Comparison of ENCODE assay signal across 21 mouse cellular contexts in genomic region chr13:60207135-60207601, GRCm38 (mm10). TPM values are rescaled to one million over a fixed set of nuclear protein-coding genes. Genes with fewer than 3 reads are reported as not detected.
A peak's percentile ranks its signal among the peaks of the same experiment; 100 is the strongest.
DNase-seq lines count a peak whose midpoint lies in the region; ATAC-seq and TF ChIP-seq lines count a peak whose summit lies in the region.
"Had no signal": no experiment of that assay in that cellular context is flagged by ENCODE, and none has a peak within 500 bp of the region (broad histone marks: within the 10 kb centered on the region; RNA-seq: fewer than 3 reads in every experiment).

No protein-coding gene starts in this region.

- H3ac ChIP-seq in C2C12 (ENCODE audit: control insufficient read depth, insufficient read length, low read depth): no peak overlapping the region
- no peak overlapping the region for H3ac ChIP-seq in myocyte (ENCODE audit: control insufficient read depth, insufficient read length)

- H3K4me3 ChIP-seq in liver, adult 2 months (ENCODE audit: insufficient read depth, low read depth, low read length): no peak overlapping the region
- H3K4me3 ChIP-seq in liver, postnatal 0 days (ENCODE audit: low read depth, low read length): no peak overlapping the region
- no peak overlapping the region for H3K4me3 ChIP-seq in C2C12 (ENCODE audit: insufficient read depth, poor library complexity, severe bottlenecking)
- H3K4me3 ChIP-seq in myocyte: no peak overlapping the region
- no peak overlapping the region for H3K4me3 ChIP-seq in forebrain, embryonic 10.5 days
- H3K4me3 ChIP-seq: embryonic facial prominence, embryonic 10.5 days; forebrain, embryonic 12.5 days; heart, adult 2 months; hindbrain, embryonic 10.5 days; intestine, embryonic 15.5 days had no signal

- no peaks in the 10 kb centered on the region for H3K4me1 ChIP-seq in liver, adult 2 months (ENCODE audit: control insufficient read depth, insufficient read depth, low read length)
- no peaks in the 10 kb centered on the region for H3K4me1 ChIP-seq in liver, postnatal 0 days (ENCODE audit: insufficient read depth)
- H3K4me1 ChIP-seq in forebrain, embryonic 10.5 days: no peaks in the 10 kb centered on the region
- H3K4me1 ChIP-seq: embryonic facial prominence, embryonic 10.5 days; forebrain, embryonic 12.5 days; hindbrain, embryonic 10.5 days; intestine, embryonic 15.5 days had no signal

- ATAC-seq in liver, postnatal 0 days: no peak
- ATAC-seq: forebrain, postnatal 0 days; intestine, embryonic 15.5 days had no signal

- no peaks in the 10 kb centered on the region for H3K79me3 ChIP-seq in C2C12 (ENCODE audit: low read depth)

- DNase-seq in liver, adult 2 months (ENCODE audit: extremely low read depth, low read depth, low spot score): peak; percentile 3
- no peak for DNase-seq in liver, postnatal 0 days
- DNase-seq in adipocyte (ENCODE audit: low spot score): peak; percentile 30
- DNase-seq in spleen, postnatal 10 days (ENCODE audit: low spot score in 2 of 2): no peak
- DNase-seq in forebrain, embryonic 10.5 days (ENCODE audit: extremely low spot score, low spot score): no peak
- DNase-seq: adrenal gland, postnatal 25 days; cerebellum, adult 2 months; cerebellum, postnatal 10 days; forebrain, postnatal 0 days; gastrocnemius, postnatal 36 days; heart, adult 2 months; kidney, adult 18-20 months had no signal

- no peaks in the 10 kb centered on the region for H3K36me3 ChIP-seq in liver, adult 2 months (ENCODE audit: control insufficient read depth, insufficient read depth, low read length)
- H3K36me3 ChIP-seq in liver, postnatal 0 days (replicated peaks; ENCODE audit: insufficient read depth, low read length): no peaks in the 10 kb centered on the region
- H3K36me3 ChIP-seq in C2C12 (ENCODE audit: control insufficient read depth, insufficient read depth): no peaks in the 10 kb centered on the region
- H3K36me3 ChIP-seq in myocyte (ENCODE audit: control insufficient read depth, insufficient read depth): no peaks in the 10 kb centered on the region
- no peaks in the 10 kb centered on the region for H3K36me3 ChIP-seq in forebrain, embryonic 10.5 days (replicated peaks)
- H3K36me3 ChIP-seq: embryonic facial prominence, embryonic 10.5 days; forebrain, embryonic 12.5 days; hindbrain, embryonic 10.5 days; intestine, embryonic 15.5 days had no signal

- no peak overlapping the region for H3K9ac ChIP-seq in liver, adult 2 months (ENCODE audit: low read depth, low read length)
- no peak overlapping the region for H3K9ac ChIP-seq in liver, postnatal 0 days (replicated peaks)
- H3K9ac ChIP-seq: forebrain, embryonic 12.5 days; forebrain, postnatal 0 days; hindbrain, embryonic 14.5 days; intestine, embryonic 15.5 days had no signal

- TF ChIP-seq CTCF in liver, adult 2 months (IDR thresholded peaks at IDR 0.05; ENCODE audit: low read depth, low read length): no peak
- no peak for TF ChIP-seq CTCF in liver, postnatal 0 days (IDR thresholded peaks at IDR 0.05; ENCODE audit: low read depth)
- TF ChIP-seq CTCF in C2C12 (IDR thresholded peaks at IDR 0.05; ENCODE audit: control insufficient read depth, insufficient read depth, insufficient read length): no peak

- no peaks in the 10 kb centered on the region for H3K27me3 ChIP-seq in liver, adult 2 months (ENCODE audit: control insufficient read depth, insufficient read depth, low read length)
- H3K27me3 ChIP-seq in liver, postnatal 0 days (ENCODE audit: insufficient read depth, low read length): no peaks in the 10 kb centered on the region
- no peaks in the 10 kb centered on the region for H3K27me3 ChIP-seq in C2C12 (ENCODE audit: control insufficient read depth, insufficient read depth, insufficient read length)
- H3K27me3 ChIP-seq in myocyte (ENCODE audit: control insufficient read depth, insufficient read depth, insufficient read length): no peaks in the 10 kb centered on the region
- no peaks in the 10 kb centered on the region for H3K27me3 ChIP-seq in forebrain, embryonic 10.5 days (ENCODE audit: poor library complexity, severe bottlenecking)
- H3K27me3 ChIP-seq: CH12.LX; forebrain, embryonic 12.5 days; intestine, embryonic 15.5 days had no signal

- H3K27ac ChIP-seq in liver, adult 2 months (replicated peaks; ENCODE audit: insufficient read depth, low read depth, low read length): no peak overlapping the region
- H3K27ac ChIP-seq in liver, postnatal 0 days (ENCODE audit: low read depth): no peak overlapping the region
- H3K27ac ChIP-seq in forebrain, embryonic 10.5 days: no peak overlapping the region
- H3K27ac ChIP-seq: embryonic facial prominence, embryonic 10.5 days; forebrain, embryonic 12.5 days; heart, adult 2 months; hindbrain, embryonic 10.5 days; hindbrain, embryonic 14.5 days; intestine, embryonic 15.5 days had no signal

- WGBS in liver, adult 2 months: 81% methylated on average over 6 of the region's 6 CpGs
- WGBS in liver, postnatal 0 days (ENCODE audit: insufficient replicate concordance): 75% methylated on average over 6 of the region's 6 CpGs
- 95% methylated on average over 6 of the region's 6 CpGs for WGBS in forebrain, embryonic 10.5 days

- H3K9me3 ChIP-seq in liver, postnatal 0 days (ENCODE audit: low read length): peaks cover 2% of the 10 kb centered on the region; the same call in 1 of the 2 replicates
- H3K9me3 ChIP-seq in forebrain, embryonic 10.5 days: peaks cover 10% of the 10 kb centered on the region
- H3K9me3 ChIP-seq: intestine, embryonic 15.5 days had no signal

- no peak overlapping the region for H3K4me2 ChIP-seq in liver, postnatal 0 days (ENCODE audit: low read depth, low read length)
- H3K4me2 ChIP-seq in myocyte (ENCODE audit: low read depth): peak overlapping the region; percentile 55
- H3K4me2 ChIP-seq: forebrain, embryonic 12.5 days; heart, embryonic 11.5 days; hindbrain, embryonic 14.5 days; intestine, embryonic 15.5 days had no signal

- no peak for TF ChIP-seq POLR2A in liver, adult 2 months (IDR thresholded peaks at IDR 0.05; ENCODE audit: extremely low read depth, insufficient read depth, low read length)
- no peak for TF ChIP-seq POLR2A in myocyte (IDR thresholded peaks at IDR 0.05; ENCODE audit: insufficient read length, low read depth)

- H3K79me2 ChIP-seq in liver, adult 2 months (ENCODE audit: control insufficient read depth, insufficient read depth, low read length): no peaks in the 10 kb centered on the region
- H3K79me2 ChIP-seq in C2C12 (ENCODE audit: control insufficient read depth, insufficient read depth) (no peaks in the 10 kb centered on the region), myocyte (ENCODE audit: control insufficient read depth, insufficient read depth) (no peaks in the 10 kb centered on the region)

- TF ChIP-seq EP300 in liver, postnatal 0 days (IDR thresholded peaks at IDR 0.05; ENCODE audit: low read depth): no peak

TF ChIP-seq in C2C12, 6 proteins besides CTCF, POLR2A, EP300 and RAD21:
- TF ChIP-seq MYOD1 (IDR thresholded peaks at IDR 0.05; ENCODE audit: control insufficient read depth, insufficient read length, low read depth) (peak; percentile 60), MAX (IDR thresholded peaks at IDR 0.05) (no peak)

TF ChIP-seq in myocyte, 11 proteins besides CTCF, POLR2A, EP300 and RAD21:
- TF ChIP-seq USF1 (IDR thresholded peaks at IDR 0.05; ENCODE audit: low read depth) (no peak), MYOD1 (IDR thresholded peaks at IDR 0.05; ENCODE audit: control insufficient read depth in 1 of 3, insufficient read length in 2 of 3, low read depth in 2 of 3) (peak in 2 of 3 experiments; percentile 54 to 76), POLR2AphosphoS2 (IDR thresholded peaks at IDR 0.05; ENCODE audit: insufficient read length, low read depth) (no peak), CEBPB (IDR thresholded peaks at IDR 0.05; ENCODE audit: insufficient read depth, poor library complexity, severe bottlenecking) (peak; percentile 66; the same call in 1 of the 2 replicates), E2F4 (IDR thresholded peaks at IDR 0.05; ENCODE audit: insufficient read depth) (no peak), TCF3 (IDR thresholded peaks at IDR 0.05; ENCODE audit: insufficient read length, low read depth) (no peak), MAX (IDR thresholded peaks at IDR 0.05; ENCODE audit: low read depth) (peak; percentile 28), REST (IDR thresholded peaks at IDR 0.05; ENCODE audit: insufficient read depth, insufficient read length) (no peak), TCF12 (IDR thresholded peaks at IDR 0.05; ENCODE audit: insufficient read depth, poor library complexity, severe bottlenecking) (no peak), MYOG (IDR thresholded peaks at IDR 0.05; ENCODE audit: control insufficient read depth in 1 of 3, insufficient read depth in 1 of 3, insufficient read length in 2 of 3, low read depth in 2 of 3) (peak in 2 of 3 experiments; percentile 14 to 76)

RNA-seq across cellular contexts. Expression of gene Gas1, which starts 30.0 kb away (rescaled TPM):
- total RNA-seq in liver, adult 2 months (2014; rRNA removed): 13.9 and 23.2 TPM in 2 replicates
- 28.2 and 44.3 TPM in 2 replicates for polyA plus RNA-seq in liver, adult 2 months (2012; rRNA removed)
- 3.1 and 4.0 TPM in 2 replicates for polyA plus RNA-seq in liver, postnatal 0 days (2015; fragmentation: Nextera tagmentation; extraction: Ambion mirVana)
- polyA plus RNA-seq in C2C12 (2012; fragmentation: generic; extraction: Trizol): 20.2 TPM
- polyA plus RNA-seq in myocyte (2012; fragmentation: generic; extraction: Trizol): 25.7 TPM
- 72.6 and 72.7 TPM in 2 replicates for polyA plus RNA-seq in forebrain, embryonic 10.5 days (2016; fragmentation: Nextera tagmentation; extraction: Ambion mirVana)
- total RNA-seq: CH12.LX had no signal

Comparison
In these comparisons a context has a peak if more than half of its experiments do, and no peak if none do; other contexts are left out.
1. DNase-seq: peak in liver, adult 2 months (single experiment) and adipocyte (single experiment); none in liver, postnatal 0 days (single experiment), spleen, postnatal 10 days (0 of 2) and forebrain, embryonic 10.5 days (single experiment).